Mouse (Mus musculus) C2C12 (cell line): ENCODE measurements around the gene Sdhaf2. TPM values are rescaled to one million over a fixed set of nuclear protein-coding genes. Genes with fewer than 3 reads are reported as not detected.

Source experiments
- H3K27me3 ChIP-seq: one replicate; pipeline ENCODE4 v1.6.1; 2011; ENCODE audit not compliant: control insufficient read depth, insufficient read depth, insufficient read length
- H3K36me3 ChIP-seq: one replicate; pipeline ENCODE4 v1.6.1; 2011; ENCODE audit not compliant: control insufficient read depth, insufficient read depth
- H3K4me3 ChIP-seq: one replicate; pipeline ENCODE4 v1.5.1; 2011; ENCODE audit warnings: mild to moderate bottlenecking, control low read depth; ENCODE audit not compliant: poor library complexity, insufficient read depth, severe bottlenecking
- H3K79me2 ChIP-seq: one replicate; pipeline ENCODE4 v1.6.1; 2011; ENCODE audit not compliant: control insufficient read depth, insufficient read depth
- H3K79me3 ChIP-seq: one replicate; pipeline ENCODE4 v1.6.1; 2011; ENCODE audit warnings: low read depth, control low read depth
- H3ac ChIP-seq: one replicate; pipeline ENCODE3; 2011; ENCODE audit warnings: low read depth; ENCODE audit not compliant: control insufficient read depth, insufficient read length
- CEBPB ChIP-seq: IDR thresholded peaks from one replicate; pipeline ENCODE4 v1.6.1; 2011; ENCODE audit warnings: low read depth, mild to moderate bottlenecking, control low read depth, moderate library complexity
- CTCF ChIP-seq: IDR thresholded peaks from one replicate; pipeline ENCODE4 v1.5.1; 2011; ENCODE audit not compliant: control insufficient read depth, insufficient read depth, insufficient read length
- FOSL1 ChIP-seq: IDR thresholded peaks from one replicate; pipeline ENCODE4 v1.8.0; 2011; ENCODE audit warnings: mild to moderate bottlenecking, low read length; ENCODE audit not compliant: poor library complexity, insufficient read depth, severe bottlenecking
- MAX ChIP-seq: IDR thresholded peaks from one replicate; pipeline ENCODE4 v1.6.1; 2011; ENCODE audit warnings: mild to moderate bottlenecking, control low read depth
- MYOD1 ChIP-seq: IDR thresholded peaks from one replicate; pipeline ENCODE4 v1.6.1; 2011; ENCODE audit warnings: low read depth; ENCODE audit not compliant: control insufficient read depth, insufficient read length
- MYOG ChIP-seq: IDR thresholded peaks from one replicate; pipeline ENCODE4 v1.6.1; 2011; ENCODE audit not compliant: control insufficient read depth, insufficient read length; ENCODE audit errors: extremely low read depth
- USF1 ChIP-seq: IDR thresholded peaks from one replicate; pipeline ENCODE4 v1.6.1; 2011; ENCODE audit warnings: low read depth, mild to moderate bottlenecking, control low read depth, moderate library complexity
- polyA plus RNA-seq: library from polyadenylated mRNA; unstranded; fragments of >200 nt; fragmentation: generic; extraction: Trizol; gene quantifications from one replicate; pipeline ENCODE4 v1.2.1, GENCODE M21; 2012; ENCODE audit warnings: missing spikeins

Sdhaf2 gene
- polyA plus RNA-seq, 1 experiment, result 35.4 TPM

DNA sequence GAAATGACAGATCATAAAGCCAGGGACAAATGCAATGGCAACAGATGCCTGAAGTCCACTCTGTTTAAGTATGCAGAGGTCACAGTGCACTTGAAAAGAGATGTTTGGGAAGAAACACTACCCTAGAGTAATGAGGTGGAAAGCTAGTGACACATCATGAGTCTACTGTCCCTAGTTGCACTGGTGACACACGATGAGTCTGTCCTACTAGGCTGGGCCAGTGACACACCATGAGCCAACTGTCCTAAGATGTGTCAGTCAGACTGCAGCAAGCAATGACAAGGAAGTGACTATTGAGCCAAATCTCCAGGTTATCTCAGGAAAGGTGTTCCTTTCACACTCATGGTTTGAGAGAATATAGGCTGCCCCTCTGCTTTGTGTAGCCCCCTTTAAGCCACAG, 30.3 kb downstream of the Sdhaf2 start:
- H3K79me2 ChIP-seq, result no peaks in the 10 kb centered on the region
- no peaks in the 10 kb centered on the region for H3K79me3 ChIP-seq
- H3ac ChIP-seq, result no peak overlapping the region
- H3K36me3 ChIP-seq, result peaks cover 9% of the 10 kb centered on the region
- TF ChIP-seq MYOD1, result peak; percentile 46
- TF ChIP-seq FOSL1, result peak; percentile 85
- no peak for TF ChIP-seq CEBPB
- no peaks in the 10 kb centered on the region for H3K27me3 ChIP-seq
- no peak overlapping the region for H3K4me3 ChIP-seq

DNA sequence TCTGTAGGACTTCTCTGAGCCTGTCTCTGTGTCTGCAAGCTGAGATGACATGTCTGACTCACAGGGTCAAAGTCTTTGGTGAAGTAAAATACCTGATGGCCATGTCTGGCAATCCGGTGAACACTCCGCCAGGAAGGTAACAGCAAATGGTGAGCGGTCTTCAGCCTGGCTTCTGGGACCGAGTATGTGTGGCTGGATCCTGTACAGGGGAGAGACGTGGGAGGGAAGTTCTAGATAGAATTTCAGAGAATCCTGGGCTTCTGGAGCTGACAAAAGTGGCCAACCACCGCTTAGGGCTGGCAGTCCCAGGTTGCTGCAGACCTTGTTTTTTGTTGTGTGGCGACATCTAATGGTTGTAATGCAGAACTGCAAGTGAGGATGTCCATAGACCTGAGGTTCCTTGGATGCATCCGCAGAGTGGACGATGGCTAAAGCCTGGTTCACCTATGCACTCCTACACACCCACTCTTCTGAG, 39.6 kb downstream of the Sdhaf2 start:
- Histone ChIP-seq H3K4me3 (no peak overlapping the region), H3K27me3 (peaks cover 3% of the 10 kb centered on the region), H3ac (no peak overlapping the region), H3K36me3 (no peaks in the 10 kb centered on the region), H3K79me3 (no peaks in the 10 kb centered on the region), H3K79me2 (no peaks in the 10 kb centered on the region)
- TF ChIP-seq CEBPB (no peak), CTCF (peak; percentile 82)

DNA sequence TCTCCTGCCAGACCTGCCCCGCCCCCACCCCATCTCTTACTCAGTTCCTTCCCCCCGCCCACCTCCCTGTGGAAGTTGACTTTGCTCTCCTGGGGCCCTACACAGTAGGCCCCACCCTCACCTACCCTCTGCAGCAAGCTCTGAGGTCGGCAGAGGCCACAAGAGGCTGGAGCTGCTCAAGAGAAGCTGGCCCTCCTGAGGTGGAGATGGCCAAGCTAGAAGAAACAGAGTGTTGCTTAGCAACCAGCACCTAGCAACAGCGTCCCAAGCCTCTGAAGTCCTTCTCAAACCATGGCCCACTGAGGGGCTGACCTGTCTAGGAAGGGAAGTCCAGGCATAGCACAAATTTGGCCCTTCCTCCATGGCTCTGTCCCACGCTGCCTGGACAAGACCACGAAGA, 43.2 kb downstream of the Sdhaf2 start, which contains the start of gene Ppp1r32:
Gene Ppp1r32, minus strand, starts transcription at position 226 of the 400 bp plus-strand sequence.
- H3K79me3 ChIP-seq, result no peaks in the 10 kb centered on the region

DNA sequence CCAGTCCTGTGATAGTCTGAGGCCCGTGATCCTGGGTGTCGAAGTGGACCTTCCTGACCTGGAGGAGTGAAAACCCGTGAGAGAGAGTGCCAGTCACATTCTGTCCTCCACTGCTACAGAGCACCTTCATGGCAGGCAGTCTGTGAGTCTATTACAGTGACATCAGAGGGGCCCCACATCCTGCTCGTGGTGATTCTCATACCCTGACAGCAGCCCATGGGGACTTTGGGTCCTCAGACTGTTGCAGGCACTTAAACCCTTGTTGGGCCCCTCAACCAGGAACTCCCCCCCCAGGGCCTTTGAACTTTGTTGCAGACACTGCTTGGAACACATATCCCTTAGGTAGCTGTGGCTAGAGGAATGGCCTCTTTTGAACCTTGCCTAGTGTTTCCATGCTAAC, 46.4 kb downstream of the Sdhaf2 start:
- Histone ChIP-seq H3K4me3 (no peak overlapping the region), H3K79me2 (no peaks in the 10 kb centered on the region), H3K79me3 (no peaks in the 10 kb centered on the region), H3K27me3 (peaks cover 54% of the 10 kb centered on the region), H3K36me3 (no peaks in the 10 kb centered on the region), H3ac (no peak overlapping the region)
- TF ChIP-seq MAX, result no peak
- no peak for TF ChIP-seq CEBPB
- TF ChIP-seq MYOG, result no peak
- no peak for TF ChIP-seq CTCF
- TF ChIP-seq FOSL1, result no peak
- no peak for TF ChIP-seq USF1
- no peak for TF ChIP-seq MYOD1

More for the DNA sequence above, 43.2 kb downstream of the Sdhaf2 start, which contains the start of gene Ppp1r32:
- Histone ChIP-seq H3K36me3 (no peaks in the 10 kb centered on the region), H3ac (no peak within 1 kb of the TSS), H3K27me3 (peaks cover 23% of the 10 kb centered on the region), H3K4me3 (no peak within 1 kb of the TSS), H3K79me2 (no peaks in the 10 kb centered on the region)
- TF ChIP-seq CTCF (no peak), MYOD1 (no peak), MAX (no peak), FOSL1 (no peak), USF1 (no peak), CEBPB (no peak), MYOG (no peak)

DNA sequence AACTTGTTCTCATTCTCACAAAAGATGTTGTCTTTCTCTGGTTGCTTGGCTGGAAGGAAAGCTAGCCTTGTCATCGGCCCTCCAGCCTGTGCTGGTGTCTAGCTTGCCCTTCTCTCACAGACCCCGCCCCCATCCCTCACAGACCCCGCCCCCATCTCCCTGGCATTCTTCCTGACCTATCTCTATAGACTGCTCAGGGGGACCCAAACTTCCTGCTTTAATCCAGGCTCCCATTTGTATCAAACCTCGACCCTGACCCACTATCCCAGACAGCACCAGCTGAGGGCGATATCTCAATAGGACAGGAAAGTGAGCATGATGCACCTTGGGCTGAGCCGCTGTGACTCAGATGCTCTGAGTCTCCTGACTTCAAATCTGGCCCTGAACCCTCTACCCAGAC, 52.2 kb downstream of the Sdhaf2 start:
- H3K36me3 ChIP-seq, result no peaks in the 10 kb centered on the region
- H3K79me2 ChIP-seq, result no peaks in the 10 kb centered on the region
- peaks cover 58% of the 10 kb centered on the region for H3K27me3 ChIP-seq
- H3K4me3 ChIP-seq, result no peak overlapping the region
- no peak for TF ChIP-seq USF1
- no peak for TF ChIP-seq MYOG
- no peak for TF ChIP-seq FOSL1
- TF ChIP-seq CTCF, result no peak
- no peak for TF ChIP-seq MYOD1
- no peaks in the 10 kb centered on the region for H3K79me3 ChIP-seq
- H3ac ChIP-seq, result no peak overlapping the region

DNA sequence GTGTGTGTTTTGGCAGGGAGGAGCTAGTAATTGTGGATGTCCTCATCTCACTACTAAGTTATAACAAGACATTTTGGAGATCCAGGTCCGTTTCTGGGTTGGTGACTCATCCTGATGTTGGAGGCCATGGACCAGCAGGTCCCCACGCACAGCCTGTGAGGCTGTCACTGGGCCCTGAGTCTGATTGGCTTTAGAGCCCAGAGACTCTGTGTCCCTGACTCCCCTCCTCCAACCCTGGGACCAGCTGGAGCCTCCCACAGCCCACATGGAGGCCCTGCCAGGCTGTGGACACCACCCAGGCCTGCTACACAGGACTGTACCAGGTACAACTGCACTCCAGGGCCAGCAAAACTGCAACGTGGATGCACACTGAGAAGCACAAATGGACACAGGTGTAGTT, 53.0 kb downstream of the Sdhaf2 start:
- Histone ChIP-seq H3K27me3 (peaks cover 51% of the 10 kb centered on the region), H3K79me3 (no peaks in the 10 kb centered on the region), H3K79me2 (no peaks in the 10 kb centered on the region), H3K36me3 (no peaks in the 10 kb centered on the region), H3ac (no peak overlapping the region), H3K4me3 (no peak overlapping the region)
- no peak for TF ChIP-seq CEBPB
- no peak for TF ChIP-seq USF1
- no peak for TF ChIP-seq MYOD1
- no peak for TF ChIP-seq CTCF
- TF ChIP-seq MYOG, result no peak
- no peak for TF ChIP-seq MAX
- no peak for TF ChIP-seq FOSL1
